Mouse (Mus musculus) brain, embryonic 14.5 days (tissue): ENCODE data around the gene Ssxb3. TPM values are rescaled to one million over a fixed set of nuclear protein-coding genes. Genes with fewer than 3 reads are reported as not detected.
"Not testable (repeated sequence)": the region's sequence is repeated elsewhere in the genome, so short reads cannot be mapped to it uniquely, and the experiment has no call there.

Experiments used
- DNase-seq: peaks from one replicate; pipeline ENCODE4 v3.0.0-alpha.2; 2011; ENCODE audit warnings: low read depth
- polyA plus RNA-seq: library from polyadenylated mRNA; depleted of rRNA; stranded (reverse); fragments of >200 nt; gene quantifications from 2 replicates; pipeline ENCODE4 v1.2.3, GENCODE M21; 2012; rRNA removed

Ssxb3 gene
- polyA plus RNA-seq: not detected in 2 replicates

GRCm38 (mm10) chrX:8591716-8592115 is at the start of gene Ssxb3:
Ssxb3 (minus strand) TSS chrX:8591816.
- not testable (repeated sequence) for DNase-seq

GRCm38 (mm10) chrX:8548155-8548554 is 43.5 kb downstream of the Ssxb3 start, which contains the start of gene Ssxb6:
Ssxb6 (minus strand) TSS chrX:8548255.
- not testable (repeated sequence) for DNase-seq

Other genes starting within 250 kb of the Ssxb3 start
- gene Ssxb9, start 224.8 kb downstream of the Ssxb3 start, polyA plus RNA-seq: not detected in 2 replicates
- gene Ssxb1, start 178.5 kb downstream of the Ssxb3 start, polyA plus RNA-seq: not detected in 2 replicates
- gene Ssxb2, start 130.1 kb downstream of the Ssxb3 start, polyA plus RNA-seq: not detected in 2 replicates
- not detected in 2 replicates for gene Gm14459, start 66.9 kb downstream of the Ssxb3 start, polyA plus RNA-seq
- not detected in 2 replicates for gene Ssxb6, start 43.6 kb downstream of the Ssxb3 start, polyA plus RNA-seq
- not detected in 2 replicates for gene Ssxb8, start 99.0 kb upstream of the Ssxb3 start, polyA plus RNA-seq
- not detected in 2 replicates for gene Ssx9, start 156.6 kb upstream of the Ssxb3 start, polyA plus RNA-seq
- gene Ssxb5, start 211.9 kb upstream of the Ssxb3 start, polyA plus RNA-seq: not detected in 2 replicates